Mouse (Mus musculus) brain, adult 2 months (tissue): ENCODE measurements at regions not wholly inside any gene's neighbourhood (a gene's known extent, or its start where the extent isn't known, plus 50 kb on each side); places are given as distances from the start of the nearest gene placed in this dataset.

Source experiments
- DNase-seq: peaks from one replicate; pipeline ENCODE4 v3.0.0; 2011; ENCODE audit warnings: low read depth, low spot score

DNA sequence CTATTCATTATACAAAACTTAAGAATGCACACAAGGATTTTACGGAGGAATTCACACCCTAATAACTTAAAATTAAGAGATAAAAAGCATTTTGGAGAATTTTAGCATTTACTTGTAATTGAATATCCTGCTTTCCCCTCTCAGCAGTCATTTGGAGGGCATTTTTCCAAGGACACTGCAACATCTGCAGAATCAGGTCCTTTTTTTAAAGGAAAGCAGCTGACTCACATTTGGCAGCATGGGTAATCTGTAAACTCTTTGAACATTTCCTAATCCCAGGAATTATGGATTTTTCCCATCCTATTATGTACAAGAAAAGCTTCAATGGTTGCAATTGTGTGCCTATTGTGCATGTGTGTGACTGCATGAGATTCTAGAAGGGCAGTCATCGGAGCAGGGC, 112.0 kb downstream of the Gm19410 start:
- no peak for DNase-seq

DNA sequence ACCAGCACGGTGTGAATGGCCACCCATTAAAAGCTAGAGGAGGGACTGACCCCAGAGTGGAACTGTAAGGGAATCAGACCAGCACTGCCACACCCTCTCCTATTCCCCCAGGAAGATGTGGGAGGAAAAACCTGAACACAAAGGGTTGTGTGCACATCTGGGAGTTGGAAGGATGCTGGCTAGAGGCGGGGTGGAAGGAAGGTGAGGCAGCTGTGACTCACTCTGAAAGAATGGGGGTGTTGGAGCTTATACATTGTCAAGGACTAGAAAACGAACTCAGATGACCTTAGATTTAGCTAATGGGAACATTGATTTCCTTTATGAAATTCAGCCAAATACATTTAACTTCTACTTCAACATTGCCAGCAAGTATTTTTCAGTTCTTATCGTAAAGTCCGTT, 116.2 kb downstream of the Gm19410 start:
- DNase-seq = no peak

DNA sequence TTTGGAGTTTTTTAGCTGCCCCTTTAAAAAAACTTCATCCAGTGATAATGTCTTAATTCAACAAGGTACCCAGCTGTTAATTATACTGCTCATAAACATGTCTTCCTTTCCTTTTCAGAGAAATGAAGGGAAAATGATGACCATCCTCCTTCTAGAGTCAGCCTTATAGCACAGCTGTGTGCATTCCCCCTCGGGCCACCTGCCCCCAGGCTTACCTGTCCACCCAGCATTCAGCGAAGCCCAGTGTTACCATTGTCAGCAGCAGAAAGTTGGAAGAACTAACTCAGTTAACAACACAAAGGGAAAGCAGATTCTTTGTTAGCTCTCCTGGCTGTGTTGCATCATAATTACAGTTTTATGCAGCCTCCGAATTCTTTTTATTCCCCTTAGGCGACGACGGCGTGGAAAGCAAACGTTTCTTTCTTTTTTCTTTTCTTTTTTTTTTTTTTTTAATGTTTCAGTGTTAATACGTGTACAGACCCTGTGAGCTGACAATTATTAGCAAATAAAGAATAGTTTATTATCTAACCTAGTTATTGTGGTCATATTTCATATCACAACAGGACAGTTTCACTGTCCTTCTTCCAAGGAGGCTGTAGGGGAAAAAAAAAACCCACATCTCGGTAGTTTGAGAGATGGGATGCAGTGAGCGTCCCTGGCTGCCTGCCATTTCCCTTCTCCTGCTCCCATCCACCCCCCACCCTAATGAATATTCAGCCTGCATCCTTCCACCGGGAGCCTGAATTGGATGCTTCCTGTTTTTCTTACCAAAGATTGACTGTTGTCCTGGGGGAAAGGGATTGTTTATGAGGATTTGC, 117.3 kb downstream of the Gm19410 start:
- DNase-seq = peak; percentile 40

- DNase-seq = no peak
These were observed 117.8 kb downstream of the Gm19410 start for GRCm38 (mm10) chr8:35883456-35883780.

DNA sequence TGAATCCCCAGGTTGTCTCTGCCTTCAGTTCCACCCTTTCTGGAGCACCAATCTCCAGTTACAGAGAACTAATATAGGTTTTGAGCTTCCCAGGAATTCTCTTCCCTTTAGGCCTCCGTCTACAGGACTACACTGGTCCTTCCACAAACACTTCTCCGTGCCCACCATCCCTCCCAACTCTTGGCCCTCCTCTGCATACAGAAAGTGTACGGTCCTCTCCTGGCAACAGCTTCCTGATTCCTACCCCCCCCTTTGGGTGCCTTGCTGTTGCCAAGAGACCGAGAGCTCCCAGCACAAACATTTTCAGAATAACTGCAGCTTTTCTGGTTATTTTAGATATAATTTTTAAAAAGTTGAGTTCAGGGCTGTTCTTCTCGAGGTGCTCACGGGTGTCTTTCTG, 119.0 kb downstream of the Gm19410 start:
- DNase-seq = peak; percentile 50

- no peak for DNase-seq
These were observed 124.5 kb downstream of the Gm19410 start for GRCm38 (mm10) chr8:35890083-35890482.

- no peak for DNase-seq
These were observed 126.2 kb downstream of the Gm19410 start for GRCm38 (mm10) chr8:35891769-35892168.

DNA sequence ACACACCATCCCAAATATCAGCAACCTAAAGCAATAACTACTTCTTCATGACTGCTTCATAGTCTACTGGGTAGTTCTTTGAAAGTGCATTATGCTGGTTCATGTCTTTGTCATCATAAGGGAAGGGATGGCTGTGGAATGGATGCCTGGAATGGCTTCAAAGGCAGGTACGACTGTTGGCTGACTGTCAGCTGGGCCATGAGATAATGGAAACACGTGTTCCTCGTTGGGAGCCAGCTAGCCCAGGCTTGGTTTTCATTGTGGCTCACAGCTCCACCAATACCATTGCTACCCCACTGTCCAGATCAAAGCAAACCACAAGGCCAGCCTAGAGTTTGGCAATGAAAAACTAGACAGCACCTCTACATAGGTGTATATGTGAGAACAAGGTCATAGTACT, 132.9 kb downstream of the Gm19410 start:
- no peak for DNase-seq

- peak; percentile 95 for DNase-seq
These were observed 135.9 kb downstream of the Gm19410 start for GRCm38 (mm10) chr8:35901490-35901889.

- DNase-seq = peak; percentile 90
These were observed 139.3 kb downstream of the Gm19410 start for GRCm38 (mm10) chr8:35904711-35905450.

DNA sequence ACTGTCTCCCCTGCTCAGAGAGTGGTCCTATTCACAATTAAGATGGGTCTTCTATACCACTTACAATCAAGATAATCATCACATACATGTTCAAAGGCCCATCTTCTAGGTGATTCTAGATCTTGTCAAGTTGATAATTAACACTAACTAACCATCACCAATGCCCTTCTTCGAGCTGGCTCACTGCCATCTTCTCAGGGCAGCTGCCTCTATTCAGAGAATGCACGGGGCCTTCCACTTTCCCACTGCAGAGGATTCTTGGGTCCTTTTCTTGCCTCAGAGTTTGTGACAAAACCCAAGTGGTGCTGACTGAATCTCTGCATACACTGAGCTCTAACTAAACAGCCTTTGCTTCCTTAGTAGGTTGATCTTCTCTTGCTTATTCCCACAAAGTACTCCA, 142.4 kb downstream of the Gm19410 start:
- DNase-seq = no peak

GRCm38 (mm10) chr8:35912264-35912663, 146.7 kb downstream of the Gm19410 start:
- no peak for DNase-seq

DNA sequence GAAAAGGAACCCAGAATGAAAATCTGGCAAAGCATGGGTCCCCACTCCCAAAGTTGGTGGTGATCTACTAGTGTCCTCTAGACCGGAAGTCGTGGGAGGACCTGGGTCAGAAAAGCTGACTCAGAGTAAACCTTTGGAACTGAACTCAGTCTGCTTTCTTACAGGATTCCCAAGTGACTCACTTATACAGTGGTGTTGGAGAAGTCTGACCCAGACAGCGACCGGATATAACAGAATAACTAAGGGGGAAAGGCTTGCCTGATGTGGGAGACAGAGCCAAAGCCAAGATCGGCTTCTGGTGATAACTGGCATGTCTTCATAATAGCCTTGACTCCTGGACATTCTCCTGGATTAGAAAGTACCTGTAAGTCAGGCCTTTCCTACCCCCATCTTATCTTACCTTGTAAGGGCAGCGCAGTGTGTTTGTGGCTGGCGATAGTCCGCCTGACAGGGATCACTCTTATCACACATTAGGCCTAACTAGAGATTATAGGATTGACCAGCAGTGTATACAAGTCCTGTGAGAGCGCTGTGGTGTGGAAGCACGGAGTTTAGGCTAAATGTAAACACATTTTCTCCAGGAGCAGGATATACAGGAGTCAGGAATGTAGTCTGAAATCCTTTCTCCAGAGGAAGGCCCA, 150.4 kb downstream of the Gm19410 start:
- no peak for DNase-seq

DNA sequence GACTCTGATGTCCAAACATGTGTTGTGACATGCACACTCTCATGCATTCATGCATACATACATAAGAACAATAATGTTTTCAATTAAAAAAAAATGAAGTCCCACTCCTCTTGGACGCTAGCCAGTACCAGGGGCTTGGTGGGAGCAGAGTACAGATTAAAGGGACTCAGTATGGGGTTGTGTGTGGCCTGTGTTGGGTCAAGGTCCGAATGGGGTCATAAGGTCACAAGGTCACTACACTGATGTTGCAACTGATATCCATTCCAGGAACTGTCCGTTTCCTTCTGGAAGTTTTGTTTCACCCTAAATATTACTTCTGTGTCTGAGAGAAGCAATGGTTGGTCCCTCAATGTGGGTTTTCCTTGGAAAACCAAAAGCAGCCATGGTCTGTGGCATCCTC, 152.0 kb downstream of the Gm19410 start:
- no peak for DNase-seq

GRCm38 (mm10) chr8:35919451-35919850, 153.9 kb downstream of the Gm19410 start:
- no peak for DNase-seq

DNA sequence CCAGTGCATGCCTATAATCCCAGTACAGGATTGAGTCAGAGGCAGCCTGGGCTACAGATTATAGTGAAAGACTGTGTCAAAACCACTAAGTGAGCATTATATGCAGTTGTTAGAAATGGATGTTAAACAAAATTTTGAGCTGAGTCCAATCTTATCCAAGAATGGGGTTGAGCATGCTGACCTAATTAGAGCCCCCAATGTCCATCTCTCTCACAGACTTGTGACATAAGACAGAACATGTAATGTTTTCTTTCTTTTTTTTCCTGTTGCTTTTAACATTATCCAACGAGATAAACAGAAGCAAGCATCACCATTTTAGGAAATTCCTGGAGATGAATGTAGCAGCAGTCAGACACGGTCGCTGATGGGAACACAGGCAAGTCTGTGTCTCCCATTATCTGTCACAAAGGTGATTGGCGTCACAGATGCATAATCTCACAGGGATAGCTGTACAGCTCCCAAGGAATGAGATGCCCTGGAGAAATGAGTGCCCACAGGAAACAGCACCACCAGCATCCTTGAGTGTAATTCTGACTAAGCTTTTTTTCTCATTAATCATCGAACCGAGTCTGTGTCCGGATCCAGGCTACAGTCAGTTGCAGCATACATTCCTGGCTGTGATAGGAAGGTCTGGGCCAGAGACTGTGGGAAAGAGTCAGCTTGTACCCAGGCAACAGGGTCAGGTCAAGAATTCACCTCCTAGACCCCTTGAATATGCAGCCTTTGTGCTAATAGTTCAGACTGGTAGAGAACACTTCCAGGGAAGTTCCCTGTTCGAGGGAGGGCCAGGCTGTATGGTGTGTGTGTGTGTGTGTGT, 154.5 kb downstream of the Gm19410 start:
- DNase-seq = no peak

DNA sequence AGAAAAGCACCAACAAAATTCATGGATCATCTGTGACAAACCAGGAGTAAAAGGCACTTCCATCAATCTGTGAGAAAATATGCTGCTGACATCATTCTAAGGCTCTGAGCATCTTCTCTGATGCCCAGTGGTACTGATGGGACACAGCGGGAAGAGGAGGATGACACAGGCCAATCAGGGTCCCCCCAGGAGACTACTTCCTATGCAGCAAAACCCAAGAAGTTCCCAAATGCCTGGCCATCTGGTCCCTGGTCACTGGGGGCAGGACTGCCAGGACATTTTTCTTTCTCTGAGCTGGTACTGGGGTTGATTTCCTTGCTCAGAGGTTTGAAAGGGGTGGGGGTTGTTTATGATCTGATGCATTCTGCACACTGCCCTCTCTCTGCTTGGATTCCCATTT, 158.4 kb downstream of the Gm19410 start:
- DNase-seq = peak; percentile 98

DNA sequence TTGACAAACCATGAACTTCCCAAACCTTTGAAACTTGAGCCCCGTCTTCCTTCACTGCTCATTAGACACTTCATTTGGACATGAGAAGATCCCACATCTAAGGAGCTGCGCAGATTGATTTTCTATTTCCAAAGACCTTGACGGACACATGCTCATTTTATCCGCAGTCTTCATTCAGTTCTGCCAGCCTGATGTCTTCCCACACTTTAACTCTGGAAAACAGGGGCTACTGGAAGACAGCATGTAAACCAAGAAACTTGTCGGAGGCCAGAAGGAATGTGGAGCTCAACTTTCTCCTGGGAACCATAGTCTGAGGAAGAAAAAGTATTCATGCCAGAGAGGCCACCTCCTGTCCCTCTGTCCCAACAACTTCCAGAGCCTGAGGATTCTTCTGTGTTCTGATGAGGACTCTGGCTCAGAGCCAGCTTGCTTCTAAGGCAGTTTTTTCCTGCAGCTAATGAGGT, 161.8 kb downstream of the Gm19410 start:
- DNase-seq = peak; percentile 45

DNA sequence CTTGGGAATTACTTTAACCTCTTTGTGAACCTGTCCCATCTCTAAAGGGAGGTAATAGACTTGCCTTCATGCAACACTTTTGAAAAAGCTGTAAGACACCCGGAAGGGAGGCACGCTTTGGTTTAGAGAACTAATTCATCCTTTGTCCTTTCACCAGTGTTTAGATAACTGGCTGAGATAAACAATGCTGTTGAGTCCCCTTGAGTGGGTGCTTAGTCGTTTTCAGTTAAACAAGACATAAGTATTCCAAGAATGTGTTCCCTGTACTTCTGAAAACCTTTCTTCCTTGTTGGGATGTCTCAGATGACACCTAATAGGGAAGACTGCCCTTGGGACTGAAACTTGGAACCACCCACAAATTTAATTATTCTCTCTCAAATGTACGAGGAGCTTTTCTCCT, 164.7 kb downstream of the Gm19410 start:
- no peak for DNase-seq

DNA sequence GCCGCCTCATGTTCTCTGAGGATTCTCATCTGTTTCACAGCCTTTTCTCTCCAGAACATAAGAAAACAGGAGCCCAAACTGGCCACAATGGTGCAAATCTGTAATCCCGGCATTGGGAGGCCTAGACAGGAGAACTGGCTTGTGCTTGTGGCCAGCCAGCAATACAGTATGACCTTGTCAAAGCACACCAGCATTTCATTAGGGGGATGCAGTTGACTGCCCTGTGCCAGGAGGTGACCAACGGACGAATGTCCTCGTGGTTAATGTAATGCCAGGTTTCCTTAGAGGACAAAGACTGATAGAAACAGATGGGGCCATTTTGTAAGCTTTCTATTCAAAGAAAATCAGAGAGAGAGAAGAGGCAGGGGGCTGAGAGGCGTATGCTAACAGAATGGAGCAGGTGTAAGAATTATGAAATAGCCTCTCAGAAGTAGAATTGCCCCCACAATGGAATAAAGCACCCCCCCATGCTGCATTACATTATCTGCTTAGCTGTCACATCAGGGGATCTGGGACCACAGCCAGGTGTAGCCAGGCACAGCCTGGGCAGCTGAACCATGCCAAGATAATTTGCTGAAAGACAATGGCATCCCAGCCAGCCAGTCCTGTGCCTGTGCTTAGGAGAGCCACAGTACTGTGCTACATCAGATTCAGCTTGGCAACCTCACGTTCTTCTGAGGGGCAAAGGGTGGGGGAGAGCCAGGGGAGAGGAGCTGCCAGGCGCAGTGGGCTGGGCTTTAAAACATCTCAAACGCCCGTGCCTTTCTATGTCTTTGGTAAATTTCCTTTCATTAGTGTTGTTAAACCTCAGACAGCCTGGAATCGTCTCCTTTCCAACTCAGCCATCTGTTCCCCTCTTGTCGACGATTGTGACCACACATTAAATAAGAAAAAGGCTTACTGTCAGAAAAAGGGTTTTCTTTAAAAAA, 167.9 kb downstream of the Gm19410 start:
- peak; percentile 99 for DNase-seq
